Mouse (Mus musculus) spleen, adult 2 months (tissue): ENCODE measurements around the gene Zp1.

Experiments
- CTCF ChIP-seq: fragments of 200-500 bp; IDR thresholded peaks from 2 replicates; pipeline ENCODE4 v1.5.1; 2011; ENCODE audit warnings: mild to moderate bottlenecking, inconsistent platforms; ENCODE audit not compliant: insufficient read depth, insufficient read length, insufficient replicate concordance; ENCODE audit errors: extremely low read depth
- POLR2A ChIP-seq: fragments of 200-500 bp; IDR thresholded peaks from 2 replicates; pipeline ENCODE4 v1.6.1; 2011; ENCODE audit warnings: low read depth, low read length, inconsistent platforms

DNA sequence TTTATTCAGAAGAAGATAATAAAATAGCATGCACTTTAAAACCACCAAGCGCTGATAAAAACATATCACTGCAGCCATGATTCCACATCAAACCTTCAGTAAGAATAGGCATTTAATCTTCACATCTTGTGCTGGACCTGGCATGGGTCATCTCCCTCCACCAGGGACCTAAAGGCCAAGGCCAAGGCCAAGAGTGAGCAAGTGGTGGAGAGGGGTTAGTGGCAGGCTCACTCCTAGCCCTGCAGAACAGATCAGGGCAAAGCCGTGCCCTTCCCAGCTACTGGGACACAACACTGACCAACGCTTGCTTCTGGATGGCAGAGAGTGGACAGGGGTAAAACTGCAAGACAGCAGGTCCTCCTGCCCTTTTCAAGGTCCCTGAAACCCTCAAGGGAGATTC is 49.8 kb downstream of the Zp1 start:
- no peak for TF ChIP-seq POLR2A
- no peak for TF ChIP-seq CTCF
